Mouse (Mus musculus) thymus, adult 2 months (tissue): ENCODE data around the gene a.

Source experiments
- CTCF ChIP-seq: fragments of 200-500 bp; IDR thresholded peaks from 2 replicates; pipeline ENCODE4 v1.5.1; 2012; ENCODE audit warnings: mild to moderate bottlenecking, control low read depth, low read length, moderate library complexity, borderline replicate concordance; ENCODE audit not compliant: control insufficient read depth, poor library complexity, insufficient read depth; ENCODE audit errors: extremely low read depth
- POLR2A ChIP-seq: fragments of 200-500 bp; IDR thresholded peaks from 2 replicates; pipeline ENCODE4 v1.6.1; 2012; ENCODE audit warnings: mild to moderate bottlenecking, low read length, control low read depth, moderate library complexity; ENCODE audit not compliant: control insufficient read depth, poor library complexity, insufficient read depth; ENCODE audit errors: extremely low read depth

GRCm38 (mm10) chr2:154764828-154765497 is 26.2 kb upstream of the a start:
- no peak for TF ChIP-seq CTCF
- no peak for TF ChIP-seq POLR2A
